ENCODE assay signal across 8 mouse cellular contexts in the genomic region with DNA sequence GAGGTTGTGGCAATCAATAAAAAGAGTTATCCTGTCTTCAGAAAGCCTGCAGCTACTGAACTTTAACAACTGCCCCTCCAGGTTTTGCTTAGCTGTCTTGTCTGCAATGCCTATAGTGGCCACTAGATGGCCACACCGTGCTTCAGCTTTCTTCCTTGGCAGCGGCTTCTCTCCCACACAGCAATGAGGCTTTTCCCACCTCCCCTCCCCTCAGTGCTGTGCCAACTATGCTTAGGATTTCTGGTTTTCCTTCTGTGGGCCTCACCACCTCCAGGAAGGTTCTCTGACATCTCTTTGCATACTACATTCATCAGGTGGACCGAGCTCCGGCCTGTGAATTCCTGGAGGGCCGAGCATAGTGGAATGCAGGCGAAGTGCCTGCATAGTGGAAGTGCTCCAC. TPM values are rescaled to one million over a fixed set of nuclear protein-coding genes. Genes with fewer than 3 reads are reported as not detected.
DNase-seq lines count a peak whose midpoint lies in the region; ATAC-seq lines count a peak whose summit lies in the region.

No protein-coding gene starts in this region.

- H3K36me3 ChIP-seq in midbrain, embryonic 11.5 days (ENCODE audit: control insufficient read depth, insufficient read depth, low read length) = no peaks in the 10 kb centered on the region

- WGBS in midbrain, embryonic 11.5 days = 39% methylated on average over 6 of the region's 6 CpGs

- no peak overlapping the region for H3K4me3 ChIP-seq in midbrain, embryonic 11.5 days (ENCODE audit: low read depth, low read length)

- peaks cover 2% of the 10 kb centered on the region; the same call in 1 of the 2 replicates for H3K4me1 ChIP-seq in midbrain, embryonic 11.5 days (ENCODE audit: control insufficient read depth, insufficient read depth, low read length)

- no peaks in the 10 kb centered on the region for H3K9me3 ChIP-seq in midbrain, embryonic 11.5 days (ENCODE audit: control insufficient read depth, low read length)

- H3K27ac ChIP-seq in midbrain, embryonic 11.5 days (ENCODE audit: low read depth, low read length) = no peak overlapping the region

- H3K9ac ChIP-seq in midbrain, embryonic 11.5 days (ENCODE audit: low read length) = no peak overlapping the region

- peak; percentile 50 for DNase-seq in spleen, adult 12 weeks (ENCODE audit: low spot score)
- DNase-seq in spleen, postnatal 36 days (ENCODE audit: low spot score in 2 of 2) = no peak
- peak; percentile 41 for DNase-seq in cerebellum, adult 8-10 months
- DNase-seq in frontal cortex, adult 2 months (ENCODE audit: extremely low spot score in 1 of 2, low spot score in 1 of 2) = peak; percentile 53 to 87
- peak; percentile 78 for DNase-seq in induced T-regulatory cell, adult 2 months (ENCODE audit: low read depth)
- DNase-seq in left cerebral cortex, adult 8-10 months (ENCODE audit: low spot score in 2 of 2) = peak; percentile 37 to 53
- peak; percentile 96 for DNase-seq in midbrain, embryonic 11.5 days (ENCODE audit: low spot score, missing footprints)
- peak; percentile 56 to 80 for DNase-seq in spleen, postnatal 4 days (ENCODE audit: low spot score in 2 of 2)

- H3K4me2 ChIP-seq in midbrain, embryonic 11.5 days = no peak overlapping the region

- peak; percentile 47; the same call in 1 of the 2 replicates for ATAC-seq in midbrain, embryonic 11.5 days (ENCODE audit: low FRiP score)

- peaks cover 3% of the 10 kb centered on the region for H3K27me3 ChIP-seq in midbrain, embryonic 11.5 days (ENCODE audit: control insufficient read depth, insufficient read depth, low read length)

RNA-seq across cellular contexts. Expression of gene Pdzk1ip1, which starts 13.2 kb away (rescaled TPM):
- 0.97 and 1.00 TPM in 2 replicates for polyA plus RNA-seq in frontal cortex, adult 2 months (2012; rRNA removed)
- 1 to 10 TPM in 2 of 4 experiments, under 1 TPM in 1, not detected in 1; 0.63 to 1.2 (median 1.1) TPM for total RNA-seq in left cerebral cortex, adult 8-10 months (2022)
- 14.6 and 16.6 TPM in 2 replicates for polyA plus RNA-seq in midbrain, embryonic 11.5 days (2014; fragmentation: Nextera tagmentation; extraction: Ambion mirVana)

RNA-seq across cellular contexts. Expression of gene Cyp4x1, which starts 32.4 kb away (rescaled TPM):
- polyA plus RNA-seq in frontal cortex, adult 2 months (2012; rRNA removed) = 9.4 and 12.0 TPM in 2 replicates
- 10 to 100 TPM; 11.7 to 14.8 (median 12.9) TPM for total RNA-seq in left cerebral cortex, adult 8-10 months (2022)
- polyA plus RNA-seq in midbrain, embryonic 11.5 days (2014; fragmentation: Nextera tagmentation; extraction: Ambion mirVana) = 0.90 and 1.4 TPM in 2 replicates

RNA-seq across cellular contexts. Expression of gene Tal1, which starts 45.5 kb away (rescaled TPM):
- polyA plus RNA-seq in frontal cortex, adult 2 months (2012; rRNA removed) = 1.4 and 1.6 TPM in 2 replicates
- 1 to 10 TPM; 1.2 to 2.1 (median 1.9) TPM for total RNA-seq in left cerebral cortex, adult 8-10 months (2022)
- 18.4 and 19.8 TPM in 2 replicates for polyA plus RNA-seq in midbrain, embryonic 11.5 days (2014; fragmentation: Nextera tagmentation; extraction: Ambion mirVana)

Comparison
In these comparisons a context has a peak if more than half of its experiments do, and no peak if none do; other contexts are left out.
1. DNase-seq: peak in spleen, adult 12 weeks (single experiment), cerebellum, adult 8-10 months (single experiment), frontal cortex, adult 2 months (2 of 2), induced T-regulatory cell, adult 2 months (single experiment), left cerebral cortex, adult 8-10 months (2 of 2), midbrain, embryonic 11.5 days (single experiment) and spleen, postnatal 4 days (2 of 2); none in spleen, postnatal 36 days (0 of 2).